Mouse (Mus musculus) cerebellum, adult 8-10 months (tissue): ENCODE measurements around the gene Olfr92.
"Not testable (repeated sequence)": the region's sequence is repeated elsewhere in the genome, so short reads cannot be mapped to it uniquely, and the experiment has no call there.

Source experiments
- DNase-seq: peaks from one replicate; pipeline ENCODE4 v3.0.0; 2022

The Olfr92 gene

GRCm38 (mm10) chr17:37119988-37120387 is at the start of gene Olfr92:
Gene Olfr92 (minus strand): TSS chr17:37120088.
- no peak for DNase-seq

GRCm38 (mm10) chr17:37161394-37161793 is 41.5 kb upstream of the Olfr92 start, which contains the start of gene Olfr93:
Gene Olfr93 (minus strand): TSS chr17:37161494.
- no peak for DNase-seq

- not testable (repeated sequence) for DNase-seq
Observed at GRCm38 (mm10) chr17:37131366-37131765, 11.5 kb upstream of the Olfr92 start.

GRCm38 (mm10) chr17:37098178-37098577 is 21.7 kb downstream of the Olfr92 start, which contains the start of gene Olfr91:
Gene Olfr91 (minus strand): TSS chr17:37098278.
- DNase-seq = no peak

- no peak for DNase-seq
Observed at GRCm38 (mm10) chr17:37093289-37093688, 26.6 kb downstream of the Olfr92 start.

GRCm38 (mm10) chr17:37092198-37092597 is 27.7 kb downstream of the Olfr92 start:
- no peak for DNase-seq

- DNase-seq = no peak
Observed at GRCm38 (mm10) chr17:37088399-37088798, 31.5 kb downstream of the Olfr92 start, which contains the start of gene Olfr90. Gene Olfr90 (minus strand): TSS chr17:37088499.

- no peak for DNase-seq
Observed at GRCm38 (mm10) chr17:37085545-37085944, 34.3 kb downstream of the Olfr92 start.

GRCm38 (mm10) chr17:37084632-37085031 is 35.3 kb downstream of the Olfr92 start:
- DNase-seq = no peak

- DNase-seq = peak; percentile 31
Observed at GRCm38 (mm10) chr17:37083327-37083726, 36.6 kb downstream of the Olfr92 start.

GRCm38 (mm10) chr17:37081659-37082058 is 38.2 kb downstream of the Olfr92 start:
- DNase-seq = no peak

GRCm38 (mm10) chr17:37080119-37080518 is 39.8 kb downstream of the Olfr92 start:
- no peak for DNase-seq

- DNase-seq = no peak
Observed at GRCm38 (mm10) chr17:37078990-37079389, 40.9 kb downstream of the Olfr92 start.

- no peak for DNase-seq
Observed at GRCm38 (mm10) chr17:37078193-37078592, 41.7 kb downstream of the Olfr92 start.

- no peak for DNase-seq
Observed at GRCm38 (mm10) chr17:37075766-37076165, 44.1 kb downstream of the Olfr92 start.

- no peak for DNase-seq
Observed at GRCm38 (mm10) chr17:37075181-37075580, 44.7 kb downstream of the Olfr92 start.

- DNase-seq = no peak
Observed at GRCm38 (mm10) chr17:37072730-37073276, 47.1 kb downstream of the Olfr92 start.

GRCm38 (mm10) chr17:37072080-37072729 is 47.7 kb downstream of the Olfr92 start:
- no peak for DNase-seq

- DNase-seq = no peak
Observed at GRCm38 (mm10) chr17:37070121-37070520, 49.8 kb downstream of the Olfr92 start.

- DNase-seq = no peak
Observed at GRCm38 (mm10) chr17:37067861-37068260, 52.0 kb downstream of the Olfr92 start.

- DNase-seq = no peak
Observed at GRCm38 (mm10) chr17:37065993-37066392, 53.9 kb downstream of the Olfr92 start.

- no peak for DNase-seq
Observed at GRCm38 (mm10) chr17:37063686-37064495, 56.0 kb downstream of the Olfr92 start.

GRCm38 (mm10) chr17:37063063-37063462 is 56.8 kb downstream of the Olfr92 start:
- no peak for DNase-seq
